Mouse (Mus musculus) 416B (cell line): ENCODE measurements at regions not wholly inside any gene's neighbourhood (a gene's known extent, or its start where the extent isn't known, plus 50 kb on each side); places are given as distances from the start of the nearest gene placed in this dataset.

ENCODE experiments used
- DNase-seq: peaks from one replicate; pipeline ENCODE4 v3.0.0; 2011; ENCODE audit warnings: low read depth

GRCm38 (mm10) chr5:111897568-111897967, 163.8 kb downstream of the Gm26897 start:
- no peak for DNase-seq

DNA sequence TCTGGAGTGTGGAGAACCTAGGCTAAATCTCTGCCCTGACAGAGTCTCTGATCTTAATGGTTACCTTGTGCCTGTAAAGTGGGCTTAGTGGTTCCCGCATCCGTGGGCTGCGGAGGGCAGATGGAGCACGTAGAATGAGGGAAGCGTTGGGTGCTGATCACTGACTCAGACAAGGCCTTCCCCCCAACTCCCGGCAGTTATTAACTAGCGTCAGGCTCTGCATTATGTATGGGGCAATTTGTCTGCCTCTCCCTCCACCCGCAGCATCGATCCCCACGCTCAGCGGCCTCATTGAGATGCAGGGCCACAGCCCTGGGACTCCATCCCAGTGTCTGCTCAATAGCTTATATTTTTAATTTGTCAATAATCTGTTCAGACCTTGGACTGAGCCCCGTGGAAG, 164.8 kb downstream of the Gm26897 start:
- DNase-seq = no peak

DNA sequence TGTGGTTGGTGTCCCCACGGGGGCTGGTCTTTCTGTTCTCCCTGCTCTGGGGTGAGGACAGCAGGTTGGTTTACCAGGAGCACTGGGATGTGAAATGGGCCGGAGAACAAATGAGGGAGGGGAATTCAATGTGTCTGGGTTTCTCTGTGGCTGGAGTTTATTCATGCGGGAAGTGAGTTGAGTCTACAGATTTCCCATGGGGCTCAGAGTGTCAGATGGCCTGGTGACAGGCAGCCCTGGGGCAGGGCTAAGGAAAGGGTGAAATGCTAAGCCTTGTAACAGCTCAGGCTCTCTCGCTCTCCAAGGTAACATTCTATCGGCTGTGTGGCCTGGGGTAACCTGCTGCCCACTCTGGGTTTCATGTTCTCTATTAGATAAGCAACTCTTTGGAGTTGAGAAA, 167.5 kb downstream of the Gm26897 start:
- DNase-seq = no peak

GRCm38 (mm10) chr5:111901678-111902077, 168.0 kb downstream of the Gm26897 start:
- peak; percentile 53 for DNase-seq

- DNase-seq = no peak
These were observed 174.4 kb downstream of the Gm26897 start for GRCm38 (mm10) chr5:111908085-111908484.

- DNase-seq = no peak
These were observed 176.8 kb downstream of the Gm26897 start for GRCm38 (mm10) chr5:111910514-111910913.

DNA sequence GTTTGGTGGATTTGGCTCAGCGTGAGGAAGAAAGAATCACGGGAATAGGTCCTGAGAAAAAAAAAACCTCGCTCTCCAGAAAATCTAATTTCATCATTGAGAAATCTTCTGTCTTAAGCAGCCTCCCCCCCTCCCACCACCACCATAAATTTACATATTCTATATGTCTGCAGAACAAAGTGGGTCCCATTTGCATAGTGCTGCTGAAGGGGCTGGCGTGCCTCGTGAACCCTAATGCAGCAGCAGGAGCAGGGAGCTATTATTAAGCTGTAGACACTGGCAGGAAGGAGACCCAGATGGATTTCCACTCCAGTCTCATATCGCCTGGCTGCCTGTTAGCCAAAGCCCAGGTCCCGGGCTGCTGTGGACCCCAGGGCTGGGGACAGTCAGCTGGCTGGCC, 179.6 kb downstream of the Gm26897 start:
- DNase-seq = no peak

GRCm38 (mm10) chr5:111914296-111914695, 180.6 kb downstream of the Gm26897 start:
- DNase-seq = no peak

DNA sequence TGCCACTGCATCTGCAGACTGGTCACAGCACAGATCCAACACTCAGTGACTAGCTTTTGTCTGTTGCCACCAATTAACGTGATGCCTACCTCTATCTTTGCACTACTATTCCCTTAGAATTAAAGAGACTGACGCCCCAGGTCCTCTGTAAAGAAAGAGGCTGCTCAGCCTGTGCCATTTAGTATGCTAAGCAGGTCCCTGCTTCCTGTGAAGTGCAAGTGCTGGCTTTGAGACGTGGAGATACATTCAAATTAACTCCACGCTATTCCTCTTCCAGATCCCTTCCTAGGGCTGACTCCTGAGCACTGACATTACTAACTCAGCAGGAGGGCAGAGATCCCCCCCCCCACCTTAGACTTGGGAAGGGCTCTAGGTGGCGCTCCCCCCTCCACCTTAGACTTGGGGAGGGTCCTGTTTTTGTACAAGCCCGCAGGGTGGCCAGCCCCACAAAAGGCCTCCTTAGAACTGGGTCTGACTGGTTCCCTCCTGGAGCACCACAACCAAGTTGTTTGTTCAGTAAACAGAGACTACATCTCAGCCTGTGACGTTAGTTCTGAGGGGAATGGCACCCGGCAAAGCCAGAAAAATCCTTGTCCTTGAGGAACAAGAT, 184.0 kb downstream of the Gm26897 start:
- DNase-seq = no peak

GRCm38 (mm10) chr5:111918888-111919287, 185.2 kb downstream of the Gm26897 start:
- DNase-seq = no peak

DNA sequence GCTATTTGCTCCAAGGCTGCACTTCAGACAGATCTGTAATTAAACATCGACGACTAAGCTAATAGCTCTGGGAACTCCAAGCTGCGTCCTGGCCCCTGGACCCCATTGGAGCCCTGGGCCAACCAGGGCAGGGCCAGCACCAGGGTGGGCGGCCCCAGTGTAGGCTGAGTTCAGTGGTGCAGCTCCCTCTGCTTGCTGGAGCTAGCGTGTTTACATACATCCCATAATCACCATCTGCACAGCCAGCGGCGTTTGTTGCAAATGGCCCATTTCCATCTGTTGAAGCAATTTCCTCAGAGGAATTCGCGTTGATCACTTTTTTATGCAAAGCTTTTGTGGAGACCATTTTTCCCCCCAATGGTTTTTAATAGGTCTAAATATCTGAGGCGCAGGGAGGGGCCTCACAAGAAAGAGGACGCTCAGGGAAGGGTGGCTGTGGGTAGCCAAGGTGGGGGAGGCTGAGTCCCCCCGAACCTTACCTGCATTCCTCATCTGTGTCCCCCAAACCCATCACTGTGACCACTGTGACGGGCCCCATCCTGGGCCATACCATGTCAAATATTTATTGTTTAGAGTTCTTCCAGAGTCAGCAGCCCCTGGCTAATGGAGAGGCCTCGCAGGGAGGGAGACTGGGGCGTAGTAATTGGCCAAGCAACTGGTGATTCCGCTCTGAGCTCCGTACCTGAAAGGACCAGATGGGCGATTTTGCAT, 189.4 kb downstream of the Gm26897 start:
- no peak for DNase-seq

GRCm38 (mm10) chr5:111925757-111926156, 192.0 kb downstream of the Gm26897 start:
- DNase-seq = no peak

DNA sequence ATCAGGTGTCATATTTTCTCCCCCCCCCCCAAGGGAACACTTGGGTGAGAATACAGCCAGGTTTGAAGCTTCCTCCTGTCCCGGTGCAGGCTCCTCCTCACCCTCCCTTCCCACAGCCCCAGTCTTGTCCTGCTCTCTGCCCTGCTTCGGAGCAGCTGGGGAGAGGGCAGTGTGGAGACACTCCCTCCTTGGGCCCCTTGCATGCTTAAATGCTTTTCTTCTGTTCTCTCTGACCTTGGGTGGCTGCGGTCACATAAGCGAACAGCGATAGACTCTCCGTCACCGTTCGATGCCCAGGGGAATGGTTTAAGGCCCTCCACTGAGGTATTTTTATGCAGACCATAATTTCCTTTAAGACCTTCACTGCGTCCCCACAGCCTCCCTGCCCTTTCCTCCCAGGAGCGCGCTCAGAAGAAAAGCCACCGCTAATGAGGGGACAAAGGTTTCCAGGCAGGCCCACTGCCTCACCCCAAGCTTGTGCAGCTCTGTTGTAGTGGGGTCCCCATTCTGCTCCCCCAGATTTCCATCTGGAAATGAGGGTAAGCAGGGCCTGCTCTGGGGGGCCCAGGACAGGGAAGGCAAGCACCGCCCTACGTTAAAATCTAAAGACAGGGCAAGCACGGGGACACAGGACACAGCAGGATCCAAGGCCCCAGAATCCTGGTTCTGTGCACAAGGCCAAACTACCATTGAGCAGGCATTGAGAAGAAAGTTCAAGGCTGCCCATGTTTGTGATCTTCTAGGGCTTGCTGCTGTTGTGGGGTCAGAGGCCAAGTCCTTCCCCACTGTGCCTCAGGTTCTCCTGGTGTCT, 195.7 kb downstream of the Gm26897 start:
- DNase-seq = no peak

DNA sequence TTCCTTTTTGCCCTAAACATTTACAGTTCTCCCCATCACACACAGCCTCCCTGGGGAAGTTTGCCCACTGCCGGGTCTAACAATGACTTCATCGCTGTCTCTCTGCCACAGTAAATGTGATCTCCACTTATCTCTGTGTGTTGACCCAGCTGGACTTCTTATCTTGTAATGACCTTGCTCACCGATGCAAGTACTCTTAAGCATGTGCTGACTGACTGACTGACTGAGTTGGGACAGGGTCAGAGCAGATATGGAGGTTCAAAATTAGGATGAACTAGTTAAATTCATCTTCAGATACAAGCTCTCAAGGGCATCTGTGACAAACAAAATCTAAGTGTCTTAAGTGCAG, 196.2 kb downstream of the Gm26897 start:
- no peak for DNase-seq

GRCm38 (mm10) chr5:111931733-111932132, 198.0 kb downstream of the Gm26897 start:
- peak; percentile 11 for DNase-seq

DNA sequence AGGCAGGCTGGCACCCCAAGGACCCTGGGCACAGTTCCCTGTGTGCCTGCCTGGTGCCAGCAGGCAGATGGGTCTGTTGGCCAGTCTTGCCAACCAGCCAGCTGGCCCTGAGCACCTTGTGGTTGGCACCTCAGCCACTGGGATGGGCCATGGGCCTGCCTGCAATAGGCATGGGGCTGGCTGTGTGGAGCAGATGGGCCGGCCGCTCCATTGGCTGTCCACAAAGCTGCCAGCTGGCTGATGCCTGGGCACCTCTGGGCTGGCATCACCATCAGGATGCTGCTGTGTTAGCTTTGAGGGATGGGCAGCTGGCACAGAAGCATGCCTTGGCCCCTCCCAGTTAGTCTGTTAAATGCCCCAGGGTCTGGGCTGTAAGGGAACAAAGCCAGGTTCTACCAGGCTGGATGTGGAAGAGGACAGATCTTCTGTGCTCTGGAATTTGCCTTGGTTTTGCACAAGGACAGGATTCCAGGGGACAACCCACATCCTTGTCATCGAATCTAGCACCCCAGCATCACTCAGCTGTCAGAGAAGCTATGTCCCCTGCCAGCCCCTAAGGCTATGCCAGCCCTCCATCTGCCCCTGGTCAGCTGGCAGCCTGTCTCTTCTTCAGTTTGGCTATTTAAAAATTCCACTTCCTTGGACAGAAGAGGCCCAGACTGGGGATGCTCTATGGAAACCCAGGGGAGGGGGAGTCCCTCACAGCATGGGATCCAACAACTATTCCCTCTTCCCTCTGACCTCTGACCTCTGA, 201.8 kb downstream of the Gm26897 start:
- no peak for DNase-seq

DNA sequence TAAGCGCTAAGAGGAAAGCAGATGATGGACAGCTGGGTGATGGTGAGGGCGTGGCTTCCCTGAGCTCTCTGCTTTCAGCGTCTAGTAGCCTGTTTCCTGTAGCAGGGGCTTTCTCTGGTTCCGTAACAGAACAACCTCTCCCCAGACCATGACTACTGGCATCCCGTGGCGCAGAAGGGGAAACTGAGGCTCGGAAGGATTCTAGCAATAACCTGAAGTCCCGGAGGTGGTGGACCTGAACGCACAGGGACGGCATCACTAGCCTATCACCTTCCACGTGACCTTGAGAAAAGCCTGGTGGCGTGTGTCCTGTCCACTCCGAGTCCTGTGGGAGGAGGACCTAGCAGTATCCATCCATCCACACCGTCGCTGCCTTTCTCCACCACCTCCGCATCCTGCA, 208.1 kb downstream of the Gm26897 start:
- DNase-seq = no peak

GRCm38 (mm10) chr5:111942792-111943191, 209.1 kb downstream of the Gm26897 start:
- no peak for DNase-seq

DNA sequence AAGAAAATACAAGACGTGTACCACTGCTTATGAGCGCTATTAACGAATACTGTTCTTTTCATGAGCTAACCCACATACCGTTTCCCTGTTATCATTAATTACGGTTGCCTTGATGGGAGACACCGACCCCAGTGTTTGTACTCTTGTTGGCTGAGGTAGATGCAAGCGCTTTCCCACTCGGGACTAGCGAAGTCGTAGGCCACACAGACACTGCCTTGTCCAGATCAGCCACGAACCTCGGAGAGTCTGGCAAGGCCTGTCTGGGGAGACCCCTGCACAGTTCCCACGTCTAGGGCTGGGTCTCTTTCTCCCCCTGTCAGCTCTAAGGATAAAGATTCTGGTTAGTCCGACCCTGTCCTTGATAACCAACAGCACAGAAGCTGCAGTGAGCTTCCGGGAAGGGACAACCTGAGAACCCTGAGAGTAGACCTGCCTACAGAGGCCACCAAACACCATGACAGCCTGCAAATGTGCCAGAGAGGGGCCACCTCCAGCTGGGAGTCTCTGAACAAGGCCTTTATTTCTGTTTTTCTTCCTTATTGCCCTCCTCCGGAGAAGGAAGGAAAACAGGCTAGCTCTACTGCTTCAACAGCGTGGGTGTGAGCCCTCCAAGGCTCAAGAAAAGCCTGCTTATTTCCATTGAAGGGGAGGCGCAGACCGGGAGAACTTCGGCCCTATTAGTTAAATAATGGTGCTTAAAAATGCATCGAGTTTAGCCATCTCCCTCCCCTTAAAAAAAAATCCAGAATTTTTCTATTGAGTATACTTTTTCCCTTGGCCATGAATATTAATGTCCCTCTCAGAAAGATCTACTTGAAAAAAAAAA, 209.8 kb downstream of the Gm26897 start:
- no peak for DNase-seq

DNA sequence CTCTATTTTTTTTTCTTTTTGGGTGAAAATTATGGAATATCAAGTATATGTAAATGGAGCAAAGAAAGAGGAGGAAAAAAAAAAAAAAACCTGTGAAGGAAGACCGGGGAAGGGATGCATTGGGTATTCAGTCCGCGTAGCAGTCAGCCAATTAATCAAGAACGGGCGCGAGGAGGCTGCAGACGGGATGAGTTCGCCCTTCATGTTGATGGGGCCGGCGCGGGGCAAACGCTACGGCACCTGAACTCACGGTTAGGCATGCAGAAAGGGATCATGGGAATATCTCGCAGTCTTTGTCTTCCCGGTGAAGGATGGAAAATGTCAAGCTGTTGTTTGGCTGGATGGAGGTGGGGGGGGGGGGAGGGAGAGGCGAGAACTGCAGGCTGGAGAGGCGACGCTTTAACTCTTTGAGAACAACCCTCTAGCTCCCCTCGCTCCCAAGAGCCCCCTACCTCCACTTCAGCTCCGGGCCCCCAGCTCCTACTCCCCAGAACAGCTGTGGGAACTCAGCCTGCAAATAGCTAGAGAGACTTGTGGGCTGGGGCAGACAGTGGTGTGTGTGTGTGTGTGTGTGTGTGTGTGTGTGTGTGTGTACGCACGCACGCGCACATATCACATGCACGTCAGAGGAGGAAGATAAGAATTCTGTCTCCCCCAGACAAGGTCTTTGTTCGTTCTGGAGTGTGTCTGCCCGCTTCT, 210.7 kb downstream of the Gm26897 start:
- DNase-seq = no peak

DNA sequence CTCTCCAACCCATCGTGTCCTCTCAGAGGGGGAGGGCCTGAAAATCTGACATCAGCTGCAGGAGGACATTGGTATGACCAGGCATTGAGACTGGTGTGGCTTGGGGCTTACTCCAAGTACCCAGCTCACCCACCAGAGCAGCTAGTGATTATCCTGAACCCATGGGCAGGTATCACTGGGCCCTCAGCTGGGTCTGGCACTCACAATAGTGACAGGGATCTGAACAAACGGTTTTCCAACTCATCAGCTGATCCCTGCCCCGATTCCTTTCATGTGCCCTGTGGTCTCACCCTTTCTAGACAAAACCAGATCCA, 211.2 kb downstream of the Gm26897 start:
- no peak for DNase-seq
